Mouse (Mus musculus) heart, embryonic 13.5 days (tissue): ENCODE data around the gene Irx4. TPM values are rescaled to one million over a fixed set of nuclear protein-coding genes. Genes with fewer than 3 reads are reported as not detected.

Source experiments
- ATAC-seq: fragments of 200-750 bp; cut with Nextera tagmentation; 2 replicates; pipeline ENCODE4 v1.8.0; 2017; ENCODE audit warnings: moderate TSS enrichment; ENCODE audit not compliant: insufficient number of reproducible peaks, low FRiP score, low TSS enrichment; ENCODE audit errors: extremely low read depth
- H3K27ac ChIP-seq: fragments of 300-500 bp; sonication (generic); replicated peaks from 2 replicates; pipeline ENCODE4 v1.5.1; 2015; ENCODE audit warnings: moderate library complexity, mild to moderate bottlenecking, inconsistent platforms
- H3K27me3 ChIP-seq: fragments of 300-500 bp; sonication (generic); replicated peaks from 2 replicates; pipeline ENCODE4 v1.6.1; 2015; ENCODE audit warnings: mild to moderate bottlenecking, inconsistent platforms
- H3K36me3 ChIP-seq: fragments of 300-500 bp; sonication (generic); 2 replicates; pipeline ENCODE4 v1.6.1; 2015; ENCODE audit warnings: mild to moderate bottlenecking, inconsistent platforms
- H3K4me1 ChIP-seq: fragments of 300-500 bp; sonication (generic); 2 replicates; pipeline ENCODE4 v1.6.1; 2015; ENCODE audit warnings: inconsistent platforms
- H3K4me2 ChIP-seq: fragments of 300-500 bp; sonication (generic); 2 replicates; pipeline ENCODE4 v1.6.1; 2015; ENCODE audit warnings: inconsistent platforms, mild to moderate bottlenecking, moderate library complexity
- H3K4me3 ChIP-seq: fragments of 300-500 bp; sonication (generic); 2 replicates; pipeline ENCODE4 v1.5.1; 2015; ENCODE audit warnings: moderate library complexity, mild to moderate bottlenecking, inconsistent platforms
- H3K9ac ChIP-seq: fragments of 300-500 bp; sonication (generic); 2 replicates; pipeline ENCODE4 v1.6.1; 2015; ENCODE audit warnings: inconsistent platforms, mild to moderate bottlenecking, moderate library complexity
- H3K9me3 ChIP-seq: fragments of 300-500 bp; sonication (generic); 2 replicates; pipeline ENCODE4 v1.6.1; 2016; ENCODE audit warnings: inconsistent platforms
- WGBS: fragments of 180-500 bp; shearing (Covaris S2); methylation state at CpG from one replicate; pipeline ENCODE4 v1.1.7; 2015; ENCODE audit warnings: mixed read lengths; 5-methylcytosine and 5-hydroxymethylcytosine counted together
- polyA plus RNA-seq: library from polyadenylated mRNA; unstranded; fragments of >200 nt; fragmentation: Nextera tagmentation; extraction: Ambion mirVana; gene quantifications from 2 replicates; pipeline ENCODE4 v1.2.1, GENCODE M21; 2015

The Irx4 gene
- polyA plus RNA-seq, 1 experiment from 2014 or later, result 45.9 TPM

GRCm38 (mm10) chr13:73270451-73271081 is 10.3 kb downstream of the Irx4 start:
- peak overlapping the region; percentile 45 for H3K4me3 ChIP-seq
- peaks cover 22% of the 10 kb centered on the region for H3K36me3 ChIP-seq
- H3K9ac ChIP-seq, result peak overlapping the region; percentile 83
- H3K4me1 ChIP-seq, result peaks cover 95% of the 10 kb centered on the region
- peaks cover 93% of the 10 kb centered on the region for H3K27me3 ChIP-seq
- ATAC-seq, result no peak
- H3K9me3 ChIP-seq, result no peaks in the 10 kb centered on the region
- WGBS, result 6% methylated on average over 22 of the region's 22 CpGs
- peak overlapping the region; percentile 77 for H3K27ac ChIP-seq
- H3K4me2 ChIP-seq, result peak overlapping the region; percentile 74

GRCm38 (mm10) chr13:73271336-73272242 is 11.3 kb downstream of the Irx4 start:
- ATAC-seq, result no peak
- H3K4me2 ChIP-seq, result peak overlapping the region; percentile 74
- 1% methylated on average over 53 of the region's 53 CpGs for WGBS
- H3K27ac ChIP-seq, result peak overlapping the region; percentile 77
- H3K36me3 ChIP-seq, result peaks cover 18% of the 10 kb centered on the region
- H3K9ac ChIP-seq, result peak overlapping the region; percentile 83
- H3K4me1 ChIP-seq, result peaks cover 97% of the 10 kb centered on the region
- H3K4me3 ChIP-seq, result peak overlapping the region; percentile 45
- peaks cover 87% of the 10 kb centered on the region for H3K27me3 ChIP-seq
- no peaks in the 10 kb centered on the region for H3K9me3 ChIP-seq

GRCm38 (mm10) chr13:73272794-73273282 is 12.6 kb downstream of the Irx4 start:
- H3K4me1 ChIP-seq, result peaks cover 97% of the 10 kb centered on the region
- no peak for ATAC-seq
- H3K36me3 ChIP-seq, result peaks cover 10% of the 10 kb centered on the region; the same call in 1 of the 2 replicates
- H3K27me3 ChIP-seq, result peaks cover 74% of the 10 kb centered on the region
- H3K4me2 ChIP-seq, result no peak overlapping the region
- no peaks in the 10 kb centered on the region for H3K9me3 ChIP-seq
- H3K4me3 ChIP-seq, result no peak overlapping the region
- H3K9ac ChIP-seq, result no peak overlapping the region; the same call in 1 of the 2 replicates
- peak overlapping the region; percentile 77 for H3K27ac ChIP-seq

GRCm38 (mm10) chr13:73273536-73273935 is 13.3 kb downstream of the Irx4 start:
- WGBS, result 33% methylated on average over 1 of the region's 1 CpGs
- Histone ChIP-seq H3K36me3 (peaks cover 10% of the 10 kb centered on the region; the same call in 1 of the 2 replicates), H3K4me1 (peaks cover 96% of the 10 kb centered on the region)

GRCm38 (mm10) chr13:73277361-73277760 is 17.1 kb downstream of the Irx4 start:
- no peak overlapping the region for H3K4me2 ChIP-seq
- 35% methylated on average over 6 of the region's 6 CpGs for WGBS
- no peaks in the 10 kb centered on the region for H3K36me3 ChIP-seq
- peak overlapping the region; percentile 9; the same call in 1 of the 2 replicates for H3K9ac ChIP-seq
- no peak for ATAC-seq
- H3K27ac ChIP-seq, result peak overlapping the region; percentile 89
- no peak overlapping the region for H3K4me3 ChIP-seq
- peaks cover 74% of the 10 kb centered on the region for H3K4me1 ChIP-seq
- H3K9me3 ChIP-seq, result no peaks in the 10 kb centered on the region
- H3K27me3 ChIP-seq, result peaks cover 29% of the 10 kb centered on the region

More at GRCm38 (mm10) chr13:73273536-73273935, 13.3 kb downstream of the Irx4 start:
- no peak overlapping the region; the same call in 1 of the 2 replicates for H3K27ac ChIP-seq
- H3K4me3 ChIP-seq, result no peak overlapping the region
- H3K9me3 ChIP-seq, result no peaks in the 10 kb centered on the region
- no peak overlapping the region for H3K4me2 ChIP-seq
- H3K9ac ChIP-seq, result no peak overlapping the region
- peaks cover 67% of the 10 kb centered on the region for H3K27me3 ChIP-seq
- no peak for ATAC-seq

GRCm38 (mm10) chr13:73277797-73278196 is 17.5 kb downstream of the Irx4 start:
- Histone ChIP-seq H3K27me3 (peaks cover 25% of the 10 kb centered on the region), H3K4me1 (peaks cover 74% of the 10 kb centered on the region), H3K4me3 (no peak overlapping the region), H3K27ac (peak overlapping the region; percentile 89), H3K36me3 (no peaks in the 10 kb centered on the region), H3K4me2 (no peak overlapping the region), H3K9me3 (no peaks in the 10 kb centered on the region), H3K9ac (no peak overlapping the region)
- 6% methylated on average over 1 of the region's 1 CpGs for WGBS
- no peak for ATAC-seq

GRCm38 (mm10) chr13:73279196-73279595 is 18.9 kb downstream of the Irx4 start:
- Histone ChIP-seq H3K9ac (no peak overlapping the region), H3K36me3 (no peaks in the 10 kb centered on the region), H3K4me3 (no peak overlapping the region), H3K4me2 (no peak overlapping the region), H3K9me3 (no peaks in the 10 kb centered on the region), H3K4me1 (peaks cover 74% of the 10 kb centered on the region), H3K27me3 (peaks cover 11% of the 10 kb centered on the region), H3K27ac (no peak overlapping the region)
- WGBS, result 86% methylated on average over 1 of the region's 1 CpGs
- no peak for ATAC-seq

- Histone ChIP-seq H3K27me3 (no peaks in the 10 kb centered on the region), H3K36me3 (no peaks in the 10 kb centered on the region), H3K4me2 (no peak overlapping the region), H3K4me3 (no peak overlapping the region), H3K9me3 (no peaks in the 10 kb centered on the region), H3K27ac (peak overlapping the region; percentile 48), H3K9ac (no peak overlapping the region), H3K4me1 (peaks cover 45% of the 10 kb centered on the region)
- 31% methylated on average over 2 of the region's 2 CpGs for WGBS
- no peak for ATAC-seq
Measured at GRCm38 (mm10) chr13:73282407-73282806, 22.1 kb downstream of the Irx4 start.

GRCm38 (mm10) chr13:73283534-73283933 is 23.3 kb downstream of the Irx4 start:
- no peaks in the 10 kb centered on the region for H3K36me3 ChIP-seq
- H3K27ac ChIP-seq, result no peak overlapping the region
- no peak overlapping the region for H3K9ac ChIP-seq
- no peaks in the 10 kb centered on the region for H3K9me3 ChIP-seq
- H3K4me1 ChIP-seq, result peaks cover 45% of the 10 kb centered on the region
- H3K27me3 ChIP-seq, result no peaks in the 10 kb centered on the region
- no peak for ATAC-seq
- WGBS, result 68% methylated on average over 1 of the region's 1 CpGs
- H3K4me2 ChIP-seq, result no peak overlapping the region
- no peak overlapping the region for H3K4me3 ChIP-seq

GRCm38 (mm10) chr13:73290206-73290605 is 29.9 kb downstream of the Irx4 start:
- Histone ChIP-seq H3K4me2 (no peak overlapping the region), H3K9ac (peak overlapping the region; percentile 59; the same call in 1 of the 2 replicates), H3K27me3 (no peaks in the 10 kb centered on the region), H3K4me1 (peaks cover 39% of the 10 kb centered on the region), H3K4me3 (no peak overlapping the region), H3K9me3 (0 out of 2 replicates have a peak, but pooled peaks cover 6% of the 10 kb centered on the region), H3K36me3 (no peaks in the 10 kb centered on the region), H3K27ac (peak overlapping the region; percentile 83)
- 70% methylated on average over 6 of the region's 6 CpGs for WGBS
- ATAC-seq, result no peak

- Histone ChIP-seq H3K4me1 (peaks cover 39% of the 10 kb centered on the region), H3K9ac (peak overlapping the region; percentile 42; the same call in 1 of the 2 replicates)
Measured at GRCm38 (mm10) chr13:73291102-73291501, 30.8 kb downstream of the Irx4 start.

More at GRCm38 (mm10) chr13:73291102-73291501, 30.8 kb downstream of the Irx4 start:
- H3K27ac ChIP-seq, result peak overlapping the region; percentile 83
- WGBS, result 13% methylated on average over 2 of the region's 2 CpGs
- H3K27me3 ChIP-seq, result no peaks in the 10 kb centered on the region
- H3K4me3 ChIP-seq, result no peak overlapping the region
- H3K9me3 ChIP-seq, result 0 out of 2 replicates have a peak, but pooled peaks cover 6% of the 10 kb centered on the region
- H3K36me3 ChIP-seq, result no peaks in the 10 kb centered on the region
- no peak overlapping the region for H3K4me2 ChIP-seq
- no peak; the same call in 1 of the 2 replicates for ATAC-seq
